Mouse (Mus musculus): ENCODE results near the gene Daam1.
"Not testable (repeated sequence)": the region's sequence is repeated elsewhere in the genome, so short reads cannot be mapped to it uniquely, and the experiment has no call there.

The Daam1 gene

DNA sequence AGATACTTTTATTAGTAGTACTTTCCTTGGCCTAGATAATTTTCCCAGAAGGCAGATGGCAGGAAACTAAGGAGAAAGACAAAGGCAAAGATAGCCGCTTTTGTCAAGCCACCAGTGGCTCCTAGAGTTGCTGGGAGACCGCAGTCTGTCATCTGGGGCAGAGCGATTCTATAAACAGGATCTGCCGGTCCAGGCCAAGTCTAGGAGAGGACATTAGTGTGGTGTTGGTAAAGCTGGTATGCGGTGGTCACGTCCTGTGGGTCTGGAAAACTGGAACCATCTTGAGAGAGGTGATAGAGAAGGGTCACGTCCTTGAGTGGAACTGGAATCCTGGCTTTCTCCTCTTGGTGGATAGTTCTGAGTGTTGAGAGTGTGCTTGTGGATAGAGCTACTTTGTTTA lies 3.2 kb downstream of the Daam1 start:
- DNase-seq (ENCODE audit: low spot score in 2 of 2), result no peak

DNA sequence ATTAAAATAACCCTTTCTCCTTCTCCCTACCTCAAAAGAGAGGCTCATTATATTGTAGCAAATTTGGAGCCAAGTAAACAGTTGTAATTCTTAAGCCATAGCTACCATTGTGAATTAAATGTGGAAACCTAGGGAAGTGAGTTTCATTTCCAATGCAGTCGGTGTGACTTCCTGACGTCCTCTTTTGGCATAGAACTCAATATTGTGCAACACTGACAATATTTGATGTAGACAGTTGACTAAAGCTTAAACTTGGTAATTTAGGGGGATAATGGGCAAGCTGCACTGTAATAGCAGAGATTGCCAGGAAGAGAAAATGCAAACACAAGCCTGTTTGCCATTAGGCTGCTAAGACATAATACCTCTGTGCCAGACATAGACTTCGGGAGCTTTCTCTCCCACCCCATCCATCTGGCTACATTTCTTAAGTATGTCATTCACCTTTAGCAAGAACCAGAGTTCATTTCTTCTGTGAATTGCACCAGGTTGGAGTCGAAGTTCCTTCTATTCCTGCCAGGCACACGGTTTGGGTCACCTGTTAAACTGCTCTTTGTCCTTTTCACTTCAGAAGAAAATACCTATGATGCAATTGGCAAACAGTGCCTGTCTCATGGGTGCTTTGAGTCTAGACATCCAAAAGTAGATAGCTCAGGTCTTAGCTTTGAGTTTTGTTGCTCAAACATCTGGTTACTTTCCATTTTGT lies 5.2 kb downstream of the Daam1 start:
- DNase-seq (ENCODE audit: low spot score in 2 of 2), result no peak

DNA sequence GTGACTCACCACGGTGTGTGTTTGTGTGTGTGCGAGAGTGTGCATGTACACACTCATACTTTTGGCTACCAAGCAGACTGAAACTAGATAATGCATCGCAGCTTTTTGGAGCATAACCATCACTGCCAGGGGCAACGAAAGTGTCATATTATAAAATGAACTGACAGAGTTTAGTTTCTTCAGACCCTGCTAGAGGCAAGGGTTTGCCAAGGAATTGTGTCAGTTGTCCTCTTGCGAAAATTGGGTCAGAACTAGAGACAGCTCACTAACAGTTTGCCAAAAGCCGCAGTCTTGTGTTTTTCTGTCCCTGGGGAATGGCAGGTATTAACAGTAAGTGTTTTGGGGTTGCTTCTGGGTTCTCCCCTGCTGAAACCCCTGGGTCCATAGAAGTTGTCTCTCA lies 5.9 kb downstream of the Daam1 start:
- DNase-seq (ENCODE audit: low spot score in 2 of 2), result peak in 1 of 2 experiments; percentile 51

DNA sequence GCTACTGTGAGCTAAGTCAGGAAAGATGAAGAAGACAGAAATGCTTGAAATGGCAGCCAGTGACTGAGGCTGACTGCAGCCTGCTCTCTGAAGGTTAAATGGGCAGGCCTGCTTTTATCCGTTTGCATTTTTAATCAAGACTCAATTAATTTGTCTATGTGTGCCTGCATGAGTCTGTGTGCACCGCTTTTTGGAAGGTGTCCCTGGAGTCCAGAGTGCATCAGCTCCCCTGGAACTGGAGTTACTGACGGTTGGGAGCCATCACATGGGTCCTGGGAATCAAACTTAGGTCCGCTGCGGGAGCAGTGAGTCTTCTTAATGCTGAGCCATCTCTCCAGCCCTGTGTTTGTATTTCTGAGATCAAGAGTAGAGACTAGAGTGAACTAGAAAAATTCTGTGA lies 6.7 kb downstream of the Daam1 start:
- DNase-seq (ENCODE audit: low spot score in 2 of 2), result no peak

DNA sequence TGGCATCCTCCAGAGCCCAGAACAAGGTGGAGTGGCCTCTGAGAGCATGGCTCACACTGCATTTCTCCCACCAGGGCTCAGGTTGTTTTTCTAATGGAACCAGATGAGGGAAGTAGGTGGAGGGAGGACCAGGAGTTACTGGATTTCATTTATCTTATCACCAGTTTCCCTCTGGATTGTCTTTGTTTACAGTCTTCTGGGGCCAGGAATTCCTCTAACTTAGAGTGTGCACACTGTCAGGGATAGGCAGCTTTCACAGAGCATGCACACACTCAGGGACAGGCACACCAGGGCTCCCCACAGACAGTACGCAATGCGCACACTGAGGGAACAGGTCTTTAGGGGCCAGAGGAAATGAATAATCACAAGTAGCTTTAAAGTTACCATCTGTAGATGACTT lies 7.4 kb downstream of the Daam1 start:
- no peak for DNase-seq (ENCODE audit: low spot score in 2 of 2)

DNA sequence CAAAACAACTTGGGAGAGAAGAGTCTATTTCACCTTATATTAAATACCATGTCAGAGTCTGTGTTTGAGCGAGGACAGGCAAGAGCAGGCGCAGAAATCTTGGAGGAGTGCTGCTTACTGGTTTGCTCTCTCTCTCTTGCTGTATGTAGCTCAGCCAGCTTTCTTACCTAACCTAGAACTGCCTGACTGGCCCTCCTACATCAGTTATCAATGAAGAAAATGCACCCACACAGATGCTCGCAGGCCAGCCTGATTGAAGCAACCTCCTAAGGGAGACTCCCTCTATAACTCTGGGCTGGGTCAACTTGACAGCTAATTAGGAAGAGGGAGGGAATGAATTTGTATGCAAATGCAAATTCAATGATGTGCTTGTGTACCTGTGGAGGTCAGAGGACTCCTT lies 8.8 kb downstream of the Daam1 start:
- DNase-seq (ENCODE audit: low spot score in 2 of 2), result no peak

DNA sequence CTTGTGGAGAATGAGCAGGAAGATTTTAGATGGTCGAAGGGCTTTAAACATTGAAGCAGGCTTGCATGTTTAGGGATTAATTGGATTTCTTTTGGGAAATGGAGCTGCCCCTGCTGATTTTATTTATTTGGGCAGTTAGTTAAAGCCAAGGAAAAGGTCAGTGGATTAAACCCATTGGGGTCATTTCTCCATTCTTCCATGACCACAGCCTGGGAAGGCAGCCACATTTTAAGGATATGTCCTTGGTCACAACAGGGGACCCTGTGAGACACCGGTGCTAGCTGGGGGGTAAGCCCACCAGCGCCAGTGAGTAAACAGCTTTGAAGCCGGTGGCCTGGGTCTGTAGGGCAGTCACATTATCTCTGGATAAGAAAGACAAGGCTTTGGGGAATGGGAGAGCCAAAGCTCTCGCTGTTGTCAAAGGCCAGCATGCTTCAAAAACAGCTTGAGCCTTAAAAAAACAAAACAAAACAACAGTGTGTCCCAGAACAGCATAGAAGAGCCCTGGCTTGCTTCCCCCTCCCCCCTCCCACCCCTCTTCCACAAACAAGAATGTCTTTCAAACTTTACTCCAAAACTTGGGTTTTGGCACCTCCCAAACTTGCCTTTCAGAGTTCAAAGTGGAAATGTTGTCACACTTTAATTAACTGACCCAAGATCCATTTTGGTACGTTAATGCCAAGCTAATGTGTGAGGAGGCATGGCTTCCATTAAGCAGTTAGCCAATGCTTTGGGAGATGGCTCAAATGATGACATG lies 9.7 kb downstream of the Daam1 start:
- DNase-seq (ENCODE audit: low spot score in 2 of 2), result no peak

DNA sequence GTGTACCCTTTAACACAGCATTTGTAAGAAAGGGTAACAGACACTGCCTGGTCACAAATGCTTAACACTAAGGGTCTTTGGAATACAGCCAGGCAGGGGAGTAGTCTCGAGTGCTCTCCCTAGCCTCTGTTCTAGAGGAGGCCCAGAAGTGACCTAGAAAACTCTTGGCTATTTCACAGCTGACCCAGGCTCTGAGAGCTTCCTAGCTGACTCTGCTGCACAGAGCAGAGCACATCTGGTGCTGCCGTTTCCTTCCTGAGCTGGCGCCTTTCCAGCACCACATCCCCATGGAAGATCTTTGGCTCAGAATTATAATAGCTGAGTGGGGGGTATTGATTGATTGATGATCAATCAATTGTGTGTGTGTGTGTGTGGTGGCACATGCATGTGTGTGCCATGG lies 11.1 kb downstream of the Daam1 start:
- no peak for DNase-seq (ENCODE audit: low spot score in 2 of 2)

DNA sequence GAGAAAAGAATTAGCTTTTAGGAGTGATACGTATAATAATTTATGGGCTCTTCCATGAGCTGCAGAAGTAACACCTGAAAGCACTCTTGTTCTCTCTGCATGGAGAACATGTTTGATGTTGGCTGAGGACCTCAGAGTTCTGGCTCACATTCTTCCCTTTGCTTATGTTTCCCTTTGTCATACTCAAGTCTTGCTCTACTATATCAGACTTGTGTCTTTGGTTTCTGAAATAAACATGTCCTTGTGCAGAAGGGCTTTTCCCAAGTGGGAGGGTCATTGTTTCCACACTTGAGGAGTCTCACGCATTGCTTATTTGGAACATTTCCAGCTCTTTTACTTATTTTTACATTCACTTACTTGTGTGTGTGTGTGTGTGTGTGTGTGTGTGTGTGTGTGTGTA lies 11.7 kb downstream of the Daam1 start:
- DNase-seq (ENCODE audit: low spot score in 2 of 2), result no peak

DNA sequence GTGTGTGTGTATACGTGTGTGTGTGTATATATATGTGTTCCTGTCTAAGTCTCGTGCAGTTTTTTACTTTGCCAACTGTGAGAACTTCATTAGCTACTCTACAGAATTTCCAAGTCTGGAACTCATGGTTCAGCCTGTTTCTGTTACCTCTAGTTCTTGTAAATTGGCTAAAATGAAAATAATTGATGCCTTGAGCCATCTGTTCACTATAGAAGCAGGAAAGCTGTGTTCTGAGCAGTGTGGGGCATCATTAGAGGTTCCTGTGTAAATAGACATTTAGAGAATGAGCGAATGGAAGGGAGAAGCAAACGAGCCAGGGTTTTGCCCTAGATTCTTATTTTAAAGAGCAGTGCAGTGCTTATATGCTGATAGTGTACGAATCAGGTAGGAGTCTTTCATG lies 14.6 kb downstream of the Daam1 start:
- DNase-seq (ENCODE audit: low spot score in 2 of 2), result no peak

DNA sequence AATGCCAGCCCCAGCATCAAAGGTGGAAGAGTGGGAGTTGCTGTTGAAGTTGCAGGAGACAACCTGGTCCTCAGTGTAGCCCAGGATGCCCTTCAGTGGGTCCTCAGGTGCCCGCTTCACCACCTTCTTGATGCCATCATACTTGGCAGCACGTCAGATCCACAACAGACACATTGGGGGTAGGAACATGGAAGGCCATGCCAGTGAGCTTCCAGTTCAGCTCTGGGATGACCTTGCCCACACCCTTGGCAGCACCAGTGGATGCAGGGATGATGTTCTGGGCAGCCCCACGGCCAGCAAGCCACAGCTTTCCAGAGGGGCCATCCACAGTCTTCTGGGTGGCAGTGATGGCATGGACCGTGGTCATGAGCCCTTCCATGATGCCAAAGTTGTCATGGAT lies 15.5 kb downstream of the Daam1 start:
- DNase-seq (ENCODE audit: low spot score in 2 of 2), result not testable (repeated sequence)

DNA sequence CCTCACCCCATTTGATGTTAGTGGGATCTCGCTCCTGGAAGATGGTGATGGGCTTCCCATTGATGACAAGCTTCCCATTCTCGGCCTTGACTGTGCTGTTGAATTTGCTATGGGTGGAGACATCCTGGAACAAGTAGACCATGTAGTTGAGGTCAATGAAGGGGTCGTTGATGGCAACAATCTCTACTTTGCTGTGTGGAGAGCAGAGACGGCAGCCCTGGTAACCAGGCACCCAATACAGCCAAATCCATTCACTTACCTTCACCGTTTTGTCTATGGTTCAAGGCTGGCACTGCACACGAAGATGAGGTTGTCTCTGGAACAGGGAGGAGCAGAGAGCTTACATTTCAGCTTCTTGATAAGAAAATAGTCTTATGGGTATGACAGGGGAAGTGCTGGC lies 16.1 kb downstream of the Daam1 start:
- not testable (repeated sequence) for DNase-seq (ENCODE audit: low spot score in 2 of 2)

DNA sequence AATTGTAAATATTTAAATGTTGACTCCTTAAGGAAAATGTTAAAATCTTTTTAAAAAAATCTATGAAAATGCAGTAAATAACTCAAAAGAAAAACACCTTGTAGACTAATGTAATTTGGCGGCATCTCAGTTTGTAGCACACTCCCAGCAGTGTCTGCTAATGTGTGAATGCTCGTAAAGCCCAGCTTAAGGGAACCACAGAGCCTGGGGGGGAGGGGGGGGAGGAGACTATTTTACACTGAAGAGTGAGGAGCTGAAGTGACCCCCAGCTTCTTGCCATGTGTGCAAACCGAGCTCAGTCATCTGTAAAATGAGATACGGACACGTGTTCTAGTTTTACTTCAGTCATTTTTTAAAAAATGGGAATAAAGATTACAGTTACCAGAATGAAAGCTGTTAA lies 16.7 kb downstream of the Daam1 start:
- DNase-seq (ENCODE audit: low spot score in 2 of 2), result no peak

DNA sequence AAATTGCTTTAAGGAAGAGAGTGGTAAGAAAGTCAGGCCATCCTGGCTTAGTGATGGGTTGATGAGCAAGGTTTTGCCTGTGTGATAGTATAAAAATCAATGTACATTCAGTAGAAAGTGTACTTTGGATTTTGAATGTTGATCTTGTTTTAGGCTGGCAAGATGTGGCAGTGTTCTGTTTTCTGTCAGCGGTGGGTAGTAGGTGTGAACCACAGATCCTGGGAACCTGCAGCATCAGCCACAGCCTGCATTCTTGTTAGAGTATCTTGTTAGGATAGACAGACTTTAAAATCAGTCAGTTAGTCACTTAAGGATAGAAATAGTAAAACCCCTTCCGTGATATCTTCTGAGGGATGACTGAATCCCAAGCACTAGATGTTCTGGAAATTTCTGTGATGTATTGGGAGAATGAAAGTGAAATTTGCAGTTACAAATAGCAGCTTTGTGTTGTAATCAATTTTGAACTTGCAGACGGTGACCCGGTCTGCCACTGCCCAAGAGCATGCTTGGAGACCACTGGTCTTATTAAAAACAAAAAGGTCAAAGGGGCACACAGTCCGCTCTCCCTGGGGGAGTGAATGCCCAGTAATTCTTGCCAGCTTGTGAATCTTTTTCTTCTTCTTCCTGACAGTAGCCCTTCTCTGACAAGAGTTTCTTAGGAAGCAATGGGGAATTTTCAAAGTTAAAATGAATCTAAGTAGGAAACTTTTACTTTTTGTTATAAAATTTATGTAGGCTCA lies 17.3 kb downstream of the Daam1 start:
- no peak for DNase-seq (ENCODE audit: low spot score in 2 of 2)

DNA sequence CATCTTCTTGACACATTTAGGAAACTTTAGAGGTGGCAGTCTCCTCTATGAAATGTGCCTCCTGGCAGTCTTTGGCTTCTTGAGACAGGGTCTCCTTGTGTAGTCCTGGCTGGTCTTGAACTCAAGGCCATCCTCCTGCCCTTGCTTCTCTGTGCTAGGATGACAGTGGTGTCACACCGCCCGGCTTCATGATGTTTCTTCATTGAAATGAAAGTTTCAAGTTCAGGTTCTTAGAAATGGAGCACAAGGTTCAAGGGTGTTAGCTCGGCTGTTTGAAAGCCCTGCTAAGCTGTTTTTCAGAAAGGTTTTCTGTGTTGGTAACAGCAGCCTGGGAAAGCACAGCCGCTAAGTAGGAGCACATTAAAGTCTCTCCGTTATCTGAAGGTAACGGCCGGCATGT lies 18.2 kb downstream of the Daam1 start:
- DNase-seq (ENCODE audit: low spot score in 2 of 2), result no peak

DNA sequence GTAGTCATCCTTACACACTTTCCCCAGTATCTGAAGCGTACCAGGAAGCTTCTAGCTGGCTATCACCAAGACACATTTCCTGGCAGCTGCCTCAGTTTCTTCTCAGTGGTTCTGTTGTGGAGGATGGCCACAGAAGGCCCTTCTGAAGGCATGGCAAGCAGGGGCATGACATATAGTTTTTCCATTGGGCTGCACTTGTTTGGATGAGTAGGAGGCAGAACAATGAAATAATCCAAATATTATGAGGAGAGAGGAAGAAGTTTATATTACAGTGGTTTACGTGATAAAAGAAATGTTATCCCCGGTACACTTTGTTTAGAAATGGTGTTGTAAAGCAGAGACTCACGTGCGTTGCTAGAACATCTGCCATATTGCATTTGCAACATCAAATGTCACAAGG lies 19.3 kb downstream of the Daam1 start:
- no peak for DNase-seq (ENCODE audit: low spot score in 2 of 2)

DNA sequence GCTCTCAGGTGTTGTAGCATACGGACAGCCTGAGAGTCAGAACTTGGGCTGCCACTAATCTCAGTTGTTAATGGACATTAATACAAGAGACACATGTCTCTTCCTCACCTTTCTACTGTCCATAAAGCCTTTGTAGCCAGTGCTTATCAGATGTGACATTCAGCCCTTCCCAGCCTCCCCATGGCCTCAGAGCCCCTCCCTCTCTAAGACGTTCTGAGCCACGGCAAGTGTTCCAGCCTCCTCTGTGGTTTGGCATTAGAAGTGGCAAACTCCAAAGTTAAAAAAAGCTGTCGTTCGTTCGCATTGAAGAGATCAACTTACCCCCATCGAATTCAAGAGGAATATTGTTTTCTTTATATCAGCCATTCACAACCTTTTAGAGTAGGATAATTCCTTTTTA lies 21.8 kb downstream of the Daam1 start:
- no peak for DNase-seq (ENCODE audit: low spot score in 2 of 2)

DNA sequence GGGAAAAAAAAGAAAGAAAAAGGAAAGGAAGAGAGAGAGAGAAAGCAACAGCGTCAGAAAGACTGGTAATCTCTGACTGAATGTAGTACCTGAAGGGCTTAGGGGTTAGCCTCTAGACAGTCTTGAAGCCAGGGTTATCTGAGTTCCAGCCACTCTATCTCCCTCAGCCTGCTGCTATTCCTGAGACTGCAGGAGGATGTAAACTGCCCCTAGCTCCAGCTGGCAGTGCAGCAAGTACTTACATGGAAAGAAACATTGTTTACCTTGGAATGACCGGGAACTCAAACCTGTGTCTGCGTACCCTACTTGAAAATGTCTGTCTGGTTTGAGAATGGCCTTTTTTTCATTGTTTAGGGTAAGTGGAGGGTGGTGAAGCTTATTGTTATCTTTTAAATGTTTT lies 22.8 kb downstream of the Daam1 start:
- DNase-seq (ENCODE audit: low spot score in 2 of 2), result no peak

DNA sequence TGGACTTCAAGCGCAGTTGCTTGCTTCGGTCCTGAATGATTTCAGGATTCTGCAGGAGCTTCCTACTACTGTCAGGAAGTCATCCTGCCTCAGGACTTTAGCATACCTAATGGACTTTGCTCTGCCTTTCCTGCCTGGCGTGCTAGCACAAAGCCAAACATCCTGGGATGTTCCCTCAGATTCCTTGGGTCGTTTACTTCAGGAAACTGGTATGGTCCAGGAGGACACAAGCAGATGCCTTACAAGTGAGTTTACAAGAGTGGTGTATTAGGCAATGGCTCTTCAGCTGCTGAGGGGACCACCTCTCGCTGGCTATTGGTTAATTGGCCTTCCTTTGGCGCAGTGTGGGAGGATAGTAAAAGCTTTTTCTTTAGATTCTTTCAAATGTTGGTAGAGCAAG lies 23.3 kb downstream of the Daam1 start:
- DNase-seq (ENCODE audit: low spot score in 2 of 2), result no peak

DNA sequence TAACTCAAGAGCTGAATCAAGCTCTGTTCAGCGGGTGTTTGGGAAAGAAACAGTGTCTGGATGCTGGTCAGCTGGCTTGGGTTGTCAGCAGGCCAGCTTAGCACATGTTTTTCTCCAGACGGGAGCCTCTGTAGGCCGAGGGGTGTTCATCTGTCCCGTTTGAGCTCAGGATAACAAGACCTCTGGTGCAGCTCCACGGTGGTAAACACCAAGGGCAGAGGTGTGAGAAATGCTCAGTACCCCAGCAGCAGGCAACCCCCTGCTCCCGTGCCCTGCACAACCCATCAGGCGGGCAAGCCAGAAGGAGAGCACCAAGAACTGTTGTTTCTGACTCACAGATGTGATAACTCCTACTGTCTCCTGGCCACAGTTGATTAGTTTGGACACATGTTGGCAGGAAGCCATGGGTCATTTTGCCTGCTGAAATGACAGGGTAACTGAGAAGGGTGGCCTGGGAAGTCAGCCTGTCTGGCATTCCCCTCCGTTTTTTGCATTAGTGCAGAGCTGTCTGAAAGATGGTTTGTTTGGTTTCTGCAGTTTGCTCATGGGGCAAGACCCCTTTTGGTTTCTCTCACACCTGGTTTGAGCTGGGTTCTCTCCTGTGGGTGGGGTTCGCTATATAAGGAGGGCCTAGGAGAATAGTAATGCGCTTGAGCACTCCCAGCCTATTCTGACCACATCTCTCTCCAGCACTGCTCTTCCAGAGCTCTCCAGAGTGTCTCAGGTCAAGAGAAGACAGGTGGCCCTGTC lies 25.0 kb downstream of the Daam1 start:
- peak in 1 of 2 experiments; percentile 46 for DNase-seq (ENCODE audit: low spot score in 2 of 2)

DNA sequence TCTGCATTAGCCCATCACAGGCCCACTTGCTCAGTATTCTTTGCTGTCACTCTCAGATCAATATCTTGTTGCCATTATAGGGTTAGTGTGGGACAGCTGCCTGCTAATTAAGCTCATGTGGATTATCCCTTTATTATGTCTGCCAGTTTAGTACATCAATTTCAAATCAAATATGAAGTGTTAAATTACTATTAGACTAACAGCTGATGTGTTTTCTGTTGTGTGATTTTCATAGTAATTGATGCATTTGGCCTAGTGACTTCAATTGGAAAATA lies 25.5 kb downstream of the Daam1 start:
- DNase-seq (ENCODE audit: low spot score in 2 of 2), result no peak

DNA sequence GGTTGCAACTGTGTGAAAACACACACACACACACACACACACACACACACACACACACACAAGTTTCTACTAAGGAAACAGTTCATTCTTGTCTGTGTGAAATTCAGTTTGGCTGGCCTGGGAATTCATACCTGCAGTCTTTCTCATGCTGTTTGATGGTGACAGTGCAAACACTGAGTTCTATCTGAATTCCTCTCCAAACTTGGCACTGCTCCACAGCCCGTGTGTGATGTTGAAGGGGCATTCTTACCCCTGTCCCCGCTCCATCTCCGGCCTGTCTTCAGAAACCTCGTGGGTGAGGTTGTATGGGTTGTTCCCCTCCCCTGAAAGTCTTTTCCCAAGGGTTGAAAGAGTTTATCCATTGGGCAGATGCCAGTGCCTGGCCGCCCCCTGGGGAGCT lies 28.2 kb downstream of the Daam1 start:
- DNase-seq (ENCODE audit: low spot score in 2 of 2), result no peak
